Mouse (Mus musculus) lung, embryonic 15.5 days (tissue): ENCODE measurements around the gene Gm43738. TPM values are rescaled to one million over a fixed set of nuclear protein-coding genes. Genes with fewer than 3 reads are reported as not detected.

Experiments used
- ATAC-seq: fragments of 200-750 bp; cut with Nextera tagmentation; 2 replicates; pipeline ENCODE4 v1.8.0; 2017; ENCODE audit warnings: moderate number of reproducible peaks, borderline replicate concordance; ENCODE audit not compliant: low FRiP score, low TSS enrichment; ENCODE audit errors: extremely low read depth
- H3K27ac ChIP-seq: fragments of 300-500 bp; sonication (generic); 2 replicates; pipeline ENCODE4 v1.5.1; 2015; ENCODE audit warnings: moderate library complexity, mild to moderate bottlenecking, inconsistent platforms
- H3K27me3 ChIP-seq: fragments of 300-500 bp; sonication (generic); 2 replicates; pipeline ENCODE4 v1.6.1; 2015; ENCODE audit warnings: inconsistent platforms
- H3K36me3 ChIP-seq: fragments of 300-500 bp; sonication (generic); 2 replicates; pipeline ENCODE4 v1.6.1; 2015; ENCODE audit warnings: inconsistent platforms
- H3K4me1 ChIP-seq: fragments of 300-500 bp; sonication (generic); 2 replicates; pipeline ENCODE4 v1.6.1; 2015; ENCODE audit warnings: inconsistent platforms
- H3K4me2 ChIP-seq: fragments of 300-500 bp; sonication (generic); 2 replicates; pipeline ENCODE4 v1.6.1; 2015; ENCODE audit warnings: inconsistent platforms, mild to moderate bottlenecking, moderate library complexity
- H3K4me3 ChIP-seq: fragments of 300-500 bp; sonication (generic); 2 replicates; pipeline ENCODE4 v1.5.1; 2015; ENCODE audit warnings: mild to moderate bottlenecking, inconsistent platforms
- H3K9ac ChIP-seq: fragments of 300-500 bp; sonication (generic); 2 replicates; pipeline ENCODE4 v1.6.1; 2015; ENCODE audit warnings: inconsistent platforms
- H3K9me3 ChIP-seq: fragments of 300-500 bp; sonication (generic); 2 replicates; pipeline ENCODE4 v1.6.1; 2016; ENCODE audit warnings: inconsistent platforms
- WGBS: fragments of 180-500 bp; shearing (Covaris S2); methylation state at CpG from one replicate; pipeline ENCODE4 v1.1.7; 2015; 5-methylcytosine and 5-hydroxymethylcytosine counted together
- polyA plus RNA-seq: library from polyadenylated mRNA; unstranded; fragments of >200 nt; fragmentation: Nextera tagmentation; extraction: Ambion mirVana; gene quantifications from 2 replicates; pipeline ENCODE4 v1.2.1, GENCODE M21; 2015

Gm43738 gene
- 0.17 TPM in 1 of 2 replicates, not detected in the other for polyA plus RNA-seq

- 15% methylated on average over 7 of the region's 7 CpGs for WGBS
- H3K27ac ChIP-seq = peak within 1 kb of the TSS; percentile 50
- ATAC-seq = no peak
Measured at GRCm38 (mm10) chr3:89100811-89101210, at the start of gene Gm43738. Gene Gm43738 (minus strand): TSS chr3:89101099.

GRCm38 (mm10) chr3:89148567-89148966, 47.7 kb upstream of the Gm43738 start:
- H3K4me3 ChIP-seq = no peak overlapping the region
- H3K27me3 ChIP-seq = peaks cover 36% of the 10 kb centered on the region
- H3K36me3 ChIP-seq = no peaks in the 10 kb centered on the region
- peaks cover 6% of the 10 kb centered on the region; the same call in 1 of the 2 replicates for H3K4me1 ChIP-seq
- no peak overlapping the region for H3K9ac ChIP-seq
- WGBS = 62% methylated on average over 14 of the region's 14 CpGs
- no peak overlapping the region for H3K4me2 ChIP-seq
- no peaks in the 10 kb centered on the region for H3K9me3 ChIP-seq
- no peak overlapping the region for H3K27ac ChIP-seq
- ATAC-seq = no peak

More at GRCm38 (mm10) chr3:89100811-89101210, at the start of gene Gm43738:
- H3K9ac ChIP-seq = peak within 1 kb of the TSS; percentile 58
- H3K36me3 ChIP-seq = peaks cover 36% of the 10 kb centered on the region
- peaks cover 25% of the 10 kb centered on the region for H3K4me1 ChIP-seq
- H3K9me3 ChIP-seq = no peaks in the 10 kb centered on the region
- H3K4me3 ChIP-seq = peak within 1 kb of the TSS; percentile 64
- H3K4me2 ChIP-seq = peak within 1 kb of the TSS; percentile 87
- no peaks in the 10 kb centered on the region for H3K27me3 ChIP-seq

GRCm38 (mm10) chr3:89147979-89148311, 47.0 kb upstream of the Gm43738 start:
- H3K9me3 ChIP-seq = no peaks in the 10 kb centered on the region
- no peaks in the 10 kb centered on the region for H3K36me3 ChIP-seq
- H3K4me3 ChIP-seq = peak overlapping the region; percentile 26
- 13% methylated on average over 15 of the region's 15 CpGs for WGBS
- ATAC-seq = 0 out of 2 replicates have a peak, but pooled peaks have one; percentile 4
- peaks cover 36% of the 10 kb centered on the region for H3K27me3 ChIP-seq
- no peak overlapping the region for H3K9ac ChIP-seq
- peaks cover 6% of the 10 kb centered on the region; the same call in 1 of the 2 replicates for H3K4me1 ChIP-seq
- H3K27ac ChIP-seq = no peak overlapping the region
- H3K4me2 ChIP-seq = peak overlapping the region; percentile 71

GRCm38 (mm10) chr3:89147101-89147978, 46.4 kb upstream of the Gm43738 start:
- Histone ChIP-seq H3K4me1 (peaks cover 6% of the 10 kb centered on the region; the same call in 1 of the 2 replicates), H3K27ac (no peak overlapping the region), H3K27me3 (peaks cover 36% of the 10 kb centered on the region), H3K4me3 (peak overlapping the region; percentile 26), H3K9me3 (no peaks in the 10 kb centered on the region), H3K4me2 (peak overlapping the region; percentile 71), H3K36me3 (no peaks in the 10 kb centered on the region), H3K9ac (no peak overlapping the region)
- WGBS = 18% methylated on average over 26 of the region's 26 CpGs
- ATAC-seq = peak; percentile 69; the same call in 1 of the 2 replicates

GRCm38 (mm10) chr3:89145566-89145965, 44.7 kb upstream of the Gm43738 start:
- Histone ChIP-seq H3K36me3 (no peaks in the 10 kb centered on the region), H3K4me3 (no peak overlapping the region), H3K4me2 (no peak overlapping the region), H3K27me3 (peaks cover 32% of the 10 kb centered on the region), H3K27ac (no peak overlapping the region), H3K9ac (no peak overlapping the region), H3K9me3 (no peaks in the 10 kb centered on the region), H3K4me1 (peaks cover 6% of the 10 kb centered on the region; the same call in 1 of the 2 replicates)
- WGBS = 62% methylated on average over 8 of the region's 8 CpGs
- ATAC-seq = no peak

- no peak overlapping the region for H3K9ac ChIP-seq
- no peak overlapping the region for H3K4me3 ChIP-seq
- H3K27me3 ChIP-seq = peaks cover 26% of the 10 kb centered on the region
- ATAC-seq = no peak
- H3K9me3 ChIP-seq = no peaks in the 10 kb centered on the region
- no peak overlapping the region for H3K27ac ChIP-seq
- no peaks in the 10 kb centered on the region for H3K36me3 ChIP-seq
- WGBS = 67% methylated on average over 10 of the region's 10 CpGs
- no peak overlapping the region for H3K4me2 ChIP-seq
- peaks cover 6% of the 10 kb centered on the region; the same call in 1 of the 2 replicates for H3K4me1 ChIP-seq
Measured at GRCm38 (mm10) chr3:89144821-89145220, 43.9 kb upstream of the Gm43738 start.

- Histone ChIP-seq H3K27ac (no peak overlapping the region), H3K9ac (no peak overlapping the region), H3K4me2 (no peak overlapping the region), H3K27me3 (no peaks in the 10 kb centered on the region), H3K4me1 (peaks cover 7% of the 10 kb centered on the region; the same call in 1 of the 2 replicates), H3K4me3 (no peak overlapping the region), H3K36me3 (no peaks in the 10 kb centered on the region), H3K9me3 (no peaks in the 10 kb centered on the region)
- peak; percentile 51; the same call in 1 of the 2 replicates for ATAC-seq
- WGBS = 29% methylated on average over 9 of the region's 9 CpGs
Measured at GRCm38 (mm10) chr3:89136365-89136764, 35.5 kb upstream of the Gm43738 start.

- Histone ChIP-seq H3K4me2 (no peak within 1 kb of the TSS), H3K9ac (no peak within 1 kb of the TSS)
- 50% methylated on average over 3 of the region's 3 CpGs for WGBS
Measured at GRCm38 (mm10) chr3:89135958-89136357, 35.1 kb upstream of the Gm43738 start, which contains the start of gene Pklr. Gene Pklr (plus strand): TSS chr3:89136142.

GRCm38 (mm10) chr3:89133752-89134151, 32.9 kb upstream of the Gm43738 start:
- no peak for ATAC-seq
- Histone ChIP-seq H3K9ac (no peak overlapping the region), H3K36me3 (no peaks in the 10 kb centered on the region), H3K27ac (no peak overlapping the region), H3K27me3 (no peaks in the 10 kb centered on the region), H3K4me1 (peaks cover 7% of the 10 kb centered on the region; the same call in 1 of the 2 replicates), H3K4me2 (no peak overlapping the region), H3K4me3 (no peak overlapping the region), H3K9me3 (no peaks in the 10 kb centered on the region)
- 62% methylated on average over 1 of the region's 1 CpGs for WGBS

More at GRCm38 (mm10) chr3:89135958-89136357, 35.1 kb upstream of the Gm43738 start, which contains the start of gene Pklr:
- Histone ChIP-seq H3K4me1 (peaks cover 7% of the 10 kb centered on the region; the same call in 1 of the 2 replicates), H3K36me3 (no peaks in the 10 kb centered on the region), H3K27me3 (no peaks in the 10 kb centered on the region), H3K9me3 (no peaks in the 10 kb centered on the region), H3K27ac (no peak within 1 kb of the TSS), H3K4me3 (no peak within 1 kb of the TSS)
- ATAC-seq = no peak

- Histone ChIP-seq H3K36me3 (no peaks in the 10 kb centered on the region), H3K4me3 (no peak overlapping the region), H3K4me1 (peaks cover 7% of the 10 kb centered on the region; the same call in 1 of the 2 replicates), H3K27me3 (no peaks in the 10 kb centered on the region), H3K4me2 (no peak overlapping the region), H3K27ac (no peak overlapping the region), H3K9ac (no peak overlapping the region), H3K9me3 (no peaks in the 10 kb centered on the region)
- 60% methylated on average over 7 of the region's 7 CpGs for WGBS
- ATAC-seq = no peak
Measured at GRCm38 (mm10) chr3:89133063-89133450, 32.2 kb upstream of the Gm43738 start.

GRCm38 (mm10) chr3:89132285-89133062, 31.6 kb upstream of the Gm43738 start:
- peak; percentile 68; the same call in 1 of the 2 replicates for ATAC-seq
- H3K9me3 ChIP-seq = no peaks in the 10 kb centered on the region
- peak overlapping the region; percentile 32 for H3K4me3 ChIP-seq
- no peak overlapping the region for H3K27ac ChIP-seq
- H3K4me2 ChIP-seq = peak overlapping the region; percentile 68
- H3K4me1 ChIP-seq = peaks cover 7% of the 10 kb centered on the region; the same call in 1 of the 2 replicates
- H3K27me3 ChIP-seq = no peaks in the 10 kb centered on the region
- H3K9ac ChIP-seq = no peak overlapping the region; the same call in 1 of the 2 replicates
- H3K36me3 ChIP-seq = no peaks in the 10 kb centered on the region
- WGBS = 10% methylated on average over 30 of the region's 30 CpGs
